10 mouse cellular contexts compared by ENCODE assay signal in genomic region chr2:74658024-74658666, GRCm38 (mm10). TPM values are rescaled to one million over a fixed set of nuclear protein-coding genes. Genes with fewer than 3 reads are reported as not detected.
DNase-seq lines count a peak whose midpoint lies in the region; ATAC-seq and TF ChIP-seq lines count a peak whose summit lies in the region.
"Had no signal": no experiment of that assay in that cellular context is flagged by ENCODE, and none has a peak within 500 bp of the region (broad histone marks: within the 10 kb centered on the region; RNA-seq: fewer than 3 reads in every experiment).

No protein-coding gene starts in this region.

- peak overlapping the region; percentile 21; the same call in 1 of the 2 replicates for H3K4me2 ChIP-seq in heart, embryonic 13.5 days
- no peak overlapping the region; the same call in 1 of the 2 replicates for H3K4me2 ChIP-seq in forebrain, embryonic 15.5 days (replicated peaks)
- H3K4me2 ChIP-seq in liver, embryonic 15.5 days = no peak overlapping the region; the same call in 1 of the 2 replicates

- H3K4me3 ChIP-seq in heart, embryonic 13.5 days = peak overlapping the region; percentile 18; the same call in 1 of the 2 replicates
- peak overlapping the region; percentile 12 for H3K4me3 ChIP-seq in ES-Bruce4 (ENCODE audit: low read depth, low read length)
- H3K4me3 ChIP-seq in forebrain, embryonic 15.5 days = 0 out of 2 replicates have a peak overlapping the region, but pooled peaks have one; percentile 6
- peak overlapping the region; percentile 14; the same call in 1 of the 2 replicates for H3K4me3 ChIP-seq in liver, embryonic 15.5 days (replicated peaks)

- peaks cover 18% of the 10 kb centered on the region for H3K4me1 ChIP-seq in heart, embryonic 13.5 days
- H3K4me1 ChIP-seq in ES-Bruce4 (ENCODE audit: control insufficient read depth, insufficient read depth, low read length) = no peaks in the 10 kb centered on the region
- H3K4me1 ChIP-seq in forebrain, embryonic 15.5 days = peaks cover 19% of the 10 kb centered on the region
- H3K4me1 ChIP-seq in liver, embryonic 15.5 days (replicated peaks) = peaks cover 9% of the 10 kb centered on the region

- TF ChIP-seq POLR2A in ES-Bruce4 (IDR thresholded peaks at IDR 0.05; ENCODE audit: insufficient read depth, low read length) = no peak

- TF ChIP-seq CTCF in ES-Bruce4 (IDR thresholded peaks at IDR 0.05; ENCODE audit: low read depth, low read length) = no peak

- no peak for ATAC-seq in heart, embryonic 13.5 days (ENCODE audit: extremely low read depth, insufficient number of reproducible peaks, low FRiP score, low TSS enrichment)
- ATAC-seq in forebrain, embryonic 15.5 days (replicated peaks) = no peak
- ATAC-seq in liver, embryonic 15.5 days (ENCODE audit: insufficient read depth) = no peak

- H3K27me3 ChIP-seq in heart, embryonic 13.5 days (replicated peaks) = peaks cover 95% of the 10 kb centered on the region
- H3K27me3 ChIP-seq in ES-Bruce4 (ENCODE audit: control insufficient read depth, insufficient read depth, low read length, poor library complexity, severe bottlenecking) = peaks cover 47% of the 10 kb centered on the region
- H3K27me3 ChIP-seq in forebrain, embryonic 15.5 days = peaks cover 78% of the 10 kb centered on the region
- H3K27me3 ChIP-seq in liver, embryonic 15.5 days = peaks cover 96% of the 10 kb centered on the region

- DNase-seq in heart, postnatal 4 days = no peak
- DNase-seq in left cerebral cortex, adult 8-10 months (ENCODE audit: low spot score in 2 of 2) = no peak
- no peak for DNase-seq in frontal cortex, postnatal 10 days (ENCODE audit: low spot score in 2 of 2)
- no peak for DNase-seq in c-Kit-positive CD71-positive TER-119-positive erythroid progenitor cells, embryonic 14.5 days (ENCODE audit: low spot score)
- DNase-seq: gastrocnemius, postnatal 36 days; lung, postnatal 36 days had no signal

- H3K36me3 ChIP-seq in heart, embryonic 13.5 days = no peaks in the 10 kb centered on the region
- no peaks in the 10 kb centered on the region for H3K36me3 ChIP-seq in ES-Bruce4 (ENCODE audit: control insufficient read depth, insufficient read depth, low read length, poor library complexity, severe bottlenecking)
- no peaks in the 10 kb centered on the region for H3K36me3 ChIP-seq in forebrain, embryonic 15.5 days
- no peaks in the 10 kb centered on the region for H3K36me3 ChIP-seq in liver, embryonic 15.5 days (replicated peaks)

- no peak overlapping the region for H3K9ac ChIP-seq in heart, embryonic 13.5 days
- H3K9ac ChIP-seq in ES-Bruce4 (ENCODE audit: low read depth, poor library complexity, severe bottlenecking) = no peak overlapping the region
- H3K9ac ChIP-seq in forebrain, embryonic 15.5 days (replicated peaks) = no peak overlapping the region
- H3K9ac ChIP-seq in liver, embryonic 15.5 days = no peak overlapping the region

- WGBS in heart, embryonic 13.5 days = 2% methylated on average over 15 of the region's 15 CpGs
- 2% methylated on average over 15 of the region's 15 CpGs for WGBS in forebrain, embryonic 15.5 days
- 3% methylated on average over 15 of the region's 15 CpGs for WGBS in liver, embryonic 15.5 days (ENCODE audit: insufficient replicate concordance)

- no peak for TF ChIP-seq EP300 in ES-Bruce4 (IDR thresholded peaks at IDR 0.05; ENCODE audit: insufficient read depth, low read depth, low read length)

- no peaks in the 10 kb centered on the region for H3K9me3 ChIP-seq in heart, embryonic 13.5 days
- H3K9me3 ChIP-seq in ES-Bruce4 (replicated peaks; ENCODE audit: control insufficient read depth, insufficient read depth, low read length, poor library complexity, severe bottlenecking) = no peaks in the 10 kb centered on the region
- H3K9me3 ChIP-seq in forebrain, embryonic 15.5 days = no peaks in the 10 kb centered on the region
- no peaks in the 10 kb centered on the region for H3K9me3 ChIP-seq in liver, embryonic 15.5 days (replicated peaks)

- H3K27ac ChIP-seq in heart, embryonic 13.5 days (replicated peaks) = no peak overlapping the region
- no peak overlapping the region for H3K27ac ChIP-seq in ES-Bruce4 (ENCODE audit: insufficient read depth, low read length)
- H3K27ac ChIP-seq in forebrain, embryonic 15.5 days (replicated peaks) = no peak overlapping the region
- no peak overlapping the region for H3K27ac ChIP-seq in liver, embryonic 15.5 days (replicated peaks)

RNA-seq across cellular contexts. Expression of gene Evx2, which starts 1.2 kb away (rescaled TPM):
- polyA plus RNA-seq in heart, embryonic 13.5 days (2015; fragmentation: Nextera tagmentation; extraction: Ambion mirVana) = not detected in 2 replicates
- not detected for total RNA-seq in heart, postnatal 4 days (2021)
- polyA plus RNA-seq in ES-Bruce4 (2011; ENCODE audit: insufficient read depth, insufficient read length, low read depth, missing spikeins) = not detected in 2 replicates
- not detected in 2 replicates for polyA plus RNA-seq in forebrain, embryonic 15.5 days (2015; fragmentation: Nextera tagmentation; extraction: Ambion mirVana)
- polyA plus RNA-seq in liver, embryonic 15.5 days (2015; fragmentation: Nextera tagmentation; extraction: Ambion mirVana) = not detected in 2 replicates
- not detected for total RNA-seq in left cerebral cortex, adult 8-10 months (2022)
- total RNA-seq: gastrocnemius, postnatal 36 days had no signal

RNA-seq across cellular contexts. Expression of gene Hoxd13, which starts 10.0 kb away (rescaled TPM):
- not detected in 2 replicates for polyA plus RNA-seq in heart, embryonic 13.5 days (2015; fragmentation: Nextera tagmentation; extraction: Ambion mirVana)
- not detected for total RNA-seq in heart, postnatal 4 days (2021)
- polyA plus RNA-seq in ES-Bruce4 (2011; ENCODE audit: insufficient read depth, insufficient read length, low read depth, missing spikeins) = not detected in 2 replicates
- polyA plus RNA-seq in forebrain, embryonic 15.5 days (2015; fragmentation: Nextera tagmentation; extraction: Ambion mirVana) = not detected in 2 replicates
- not detected in 2 replicates for polyA plus RNA-seq in liver, embryonic 15.5 days (2015; fragmentation: Nextera tagmentation; extraction: Ambion mirVana)
- total RNA-seq in left cerebral cortex, adult 8-10 months (2022) = not detected
- total RNA-seq: gastrocnemius, postnatal 36 days had no signal

RNA-seq across cellular contexts. Expression of gene Hoxd12, which starts 16.7 kb away (rescaled TPM):
- polyA plus RNA-seq in heart, embryonic 13.5 days (2015; fragmentation: Nextera tagmentation; extraction: Ambion mirVana) = not detected in 2 replicates
- not detected for total RNA-seq in heart, postnatal 4 days (2021)
- not detected in 2 replicates for polyA plus RNA-seq in ES-Bruce4 (2011; ENCODE audit: insufficient read depth, insufficient read length, low read depth, missing spikeins)
- not detected in 2 replicates for polyA plus RNA-seq in forebrain, embryonic 15.5 days (2015; fragmentation: Nextera tagmentation; extraction: Ambion mirVana)
- not detected in 2 replicates for polyA plus RNA-seq in liver, embryonic 15.5 days (2015; fragmentation: Nextera tagmentation; extraction: Ambion mirVana)
- total RNA-seq in left cerebral cortex, adult 8-10 months (2022) = not detected
- total RNA-seq: gastrocnemius, postnatal 36 days had no signal

RNA-seq across cellular contexts. Expression of gene Hoxd11, which starts 21.2 kb away (rescaled TPM):
- polyA plus RNA-seq in heart, embryonic 13.5 days (2015; fragmentation: Nextera tagmentation; extraction: Ambion mirVana) = not detected in 2 replicates
- total RNA-seq in heart, postnatal 4 days (2021) = not detected
- not detected in 2 replicates for polyA plus RNA-seq in ES-Bruce4 (2011; ENCODE audit: insufficient read depth, insufficient read length, low read depth, missing spikeins)
- not detected in 2 replicates for polyA plus RNA-seq in forebrain, embryonic 15.5 days (2015; fragmentation: Nextera tagmentation; extraction: Ambion mirVana)
- not detected in 2 replicates for polyA plus RNA-seq in liver, embryonic 15.5 days (2015; fragmentation: Nextera tagmentation; extraction: Ambion mirVana)
- total RNA-seq in left cerebral cortex, adult 8-10 months (2022) = not detected
- total RNA-seq: gastrocnemius, postnatal 36 days had no signal

RNA-seq across cellular contexts. Expression of gene Hoxd10, which starts 33.6 kb away (rescaled TPM):
- 0.08 TPM in 1 of 2 replicates, not detected in the other for polyA plus RNA-seq in heart, embryonic 13.5 days (2015; fragmentation: Nextera tagmentation; extraction: Ambion mirVana)
- not detected for total RNA-seq in heart, postnatal 4 days (2021)
- polyA plus RNA-seq in ES-Bruce4 (2011; ENCODE audit: insufficient read depth, insufficient read length, low read depth, missing spikeins) = not detected in 2 replicates
- polyA plus RNA-seq in forebrain, embryonic 15.5 days (2015; fragmentation: Nextera tagmentation; extraction: Ambion mirVana) = not detected in 2 replicates
- not detected in 2 replicates for polyA plus RNA-seq in liver, embryonic 15.5 days (2015; fragmentation: Nextera tagmentation; extraction: Ambion mirVana)
- not detected for total RNA-seq in left cerebral cortex, adult 8-10 months (2022)
